Mouse (Mus musculus): ENCODE measurements around the gene Uqcc1.
A peak's percentile ranks its signal among the peaks of the same experiment; 100 is the strongest.

The Uqcc1 gene

DNA sequence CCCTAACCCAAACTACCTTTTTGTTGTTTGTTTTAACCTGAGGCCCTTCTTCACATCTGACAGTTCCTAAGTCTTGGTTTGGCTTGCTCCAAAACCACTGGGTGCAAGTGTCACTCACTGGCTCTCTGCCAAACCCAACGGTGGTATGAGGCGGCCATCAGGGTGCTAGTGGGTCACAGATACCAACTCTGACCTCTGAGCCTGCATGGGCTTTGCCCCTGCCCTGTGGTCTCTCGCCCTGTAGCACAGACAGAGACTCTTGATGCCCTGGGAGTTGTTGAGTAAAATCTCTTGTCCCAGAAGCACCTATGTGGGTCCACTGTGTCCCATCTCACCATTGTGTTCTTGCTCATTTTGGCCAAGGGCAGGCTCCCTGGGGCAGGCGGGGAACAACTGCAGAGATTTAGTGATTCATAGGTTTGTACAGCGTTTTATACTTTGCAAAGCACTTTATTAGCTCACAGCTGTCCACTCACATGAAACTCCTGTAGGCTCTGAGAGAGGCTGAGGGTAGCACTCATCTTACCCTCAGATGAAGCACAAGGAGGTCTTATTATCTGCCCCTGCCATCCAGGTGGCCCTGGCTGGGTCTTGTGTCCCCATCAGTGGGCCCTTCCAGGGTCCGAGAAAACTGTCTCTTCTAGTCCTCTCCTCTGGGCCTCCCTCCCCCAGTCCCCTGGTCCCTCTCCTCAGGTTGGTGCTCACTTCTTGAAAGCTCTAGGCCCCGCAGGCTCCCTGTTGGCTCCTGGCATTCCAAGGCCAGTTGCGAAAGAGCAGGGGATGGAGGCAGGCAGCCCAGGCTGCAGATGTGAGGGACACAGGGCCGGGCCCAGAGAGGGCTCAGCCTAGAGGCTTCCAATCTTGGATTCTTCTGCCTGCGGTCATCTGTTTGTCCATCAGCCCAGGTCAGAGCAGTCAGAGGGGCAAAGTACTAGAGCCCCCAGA, 112.5 kb downstream of the Uqcc1 start:
- DNase-seq (ENCODE audit: low read depth, low spot score) = no peak

DNA sequence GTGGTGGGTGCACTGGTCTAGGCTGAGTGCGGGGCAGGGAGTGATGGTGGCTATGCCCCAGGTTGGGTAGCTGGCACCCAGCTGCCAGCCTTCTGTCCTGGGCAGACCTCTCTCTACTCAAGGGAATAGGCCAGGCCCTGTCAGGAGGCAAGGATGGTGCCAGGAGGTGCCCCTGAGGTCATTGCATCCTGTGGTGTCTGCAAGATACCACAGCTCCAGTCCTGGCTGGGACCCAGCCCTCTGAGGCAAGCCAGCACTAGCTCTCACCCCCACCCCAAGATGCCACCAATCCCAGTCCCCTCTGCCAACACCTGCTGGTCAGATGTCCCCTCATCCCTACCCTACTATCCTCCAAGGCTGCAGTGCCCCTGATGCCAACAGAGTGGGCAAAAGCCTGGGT, 113.9 kb downstream of the Uqcc1 start:
- no peak for DNase-seq (ENCODE audit: low read depth, low spot score)

DNA sequence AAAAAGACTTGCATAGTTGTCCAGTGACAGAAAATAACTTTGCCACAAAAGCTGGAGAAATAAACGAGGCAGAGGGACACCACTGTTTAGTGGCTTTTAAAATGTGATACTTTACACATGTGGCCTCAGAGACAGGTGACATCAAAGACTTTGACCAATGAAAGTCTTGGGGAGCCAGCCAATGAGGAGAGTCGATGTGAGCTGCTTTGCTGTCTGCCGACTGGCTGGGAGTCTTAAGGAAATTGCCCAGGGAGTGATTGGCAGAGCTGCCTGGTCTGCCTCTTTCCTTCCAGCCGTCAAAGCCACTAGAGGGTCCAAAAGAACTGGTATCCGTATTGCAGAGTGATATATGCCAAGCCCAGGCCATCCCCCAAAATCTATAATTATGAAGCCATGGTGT, 115.3 kb downstream of the Uqcc1 start:
- DNase-seq (ENCODE audit: low read depth, low spot score) = no peak

DNA sequence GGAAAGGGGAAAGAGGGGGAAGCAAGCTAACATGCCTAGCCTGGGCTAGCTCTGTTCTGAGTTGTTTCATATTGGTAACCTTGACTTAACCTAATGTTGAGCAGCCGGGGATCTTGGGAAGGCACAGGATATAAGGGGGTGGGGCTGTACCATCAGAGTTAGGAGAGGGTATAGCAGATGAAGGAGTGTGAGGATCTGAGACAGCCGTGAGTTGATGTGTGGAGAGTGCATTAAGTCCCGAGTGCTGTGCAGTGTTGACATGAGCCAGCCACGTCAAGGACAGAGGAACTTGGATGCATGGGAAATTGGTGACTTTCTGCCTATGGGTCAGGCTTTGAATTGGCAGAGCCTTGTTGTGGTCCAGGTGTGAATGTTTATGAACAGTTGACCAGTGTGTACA, 117.5 kb downstream of the Uqcc1 start:
- no peak for DNase-seq (ENCODE audit: low read depth, low spot score)

DNA sequence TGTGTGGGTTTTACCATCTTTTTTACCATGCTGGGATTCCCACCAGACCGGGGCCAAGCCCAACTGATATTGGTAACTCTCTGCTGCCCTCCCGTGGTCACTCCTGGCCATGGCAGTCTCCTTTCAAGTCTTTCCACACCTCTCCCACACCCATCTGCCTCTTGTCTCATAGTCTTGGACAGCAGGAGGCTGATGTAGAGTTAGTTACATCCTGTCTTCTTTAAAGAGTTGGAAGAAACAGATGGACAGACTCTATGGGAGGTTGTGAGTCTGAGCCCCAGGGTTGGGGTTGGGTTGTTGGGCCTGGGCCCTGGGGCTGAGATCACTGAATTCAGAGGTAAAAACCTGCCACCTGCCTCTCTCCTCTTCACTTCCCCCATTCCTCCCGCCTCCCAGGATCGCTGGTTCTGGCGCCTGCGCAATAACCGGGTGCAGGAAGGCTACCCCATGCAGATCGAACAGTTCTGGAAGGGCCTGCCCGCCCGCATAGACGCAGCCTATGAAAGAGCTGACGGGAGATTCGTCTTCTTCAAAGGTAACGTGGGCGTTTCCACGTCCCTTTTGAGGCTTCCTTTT, 118.2 kb downstream of the Uqcc1 start:
- peak; percentile 94 for DNase-seq (ENCODE audit: low read depth, low spot score)

DNA sequence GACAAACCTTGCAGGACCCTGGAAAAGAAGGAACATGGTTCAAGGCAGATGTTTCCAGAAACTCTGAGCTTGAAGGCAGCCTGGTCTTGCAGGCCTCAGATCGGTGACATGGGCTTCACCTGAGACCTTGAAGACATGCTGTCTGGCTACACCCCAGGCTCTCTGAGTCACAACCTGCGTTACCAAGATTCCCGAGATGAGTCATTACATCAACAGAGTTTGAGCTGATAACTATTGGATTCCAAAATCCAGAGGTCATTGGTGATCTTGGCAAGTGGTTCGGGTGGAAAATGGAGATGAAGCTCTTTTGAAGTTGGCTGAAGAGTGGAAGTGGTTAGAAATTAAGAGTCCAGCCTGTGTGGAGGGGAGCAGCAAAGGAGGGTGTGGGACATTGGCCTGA, 120.5 kb downstream of the Uqcc1 start:
- no peak for DNase-seq (ENCODE audit: low read depth, low spot score)

DNA sequence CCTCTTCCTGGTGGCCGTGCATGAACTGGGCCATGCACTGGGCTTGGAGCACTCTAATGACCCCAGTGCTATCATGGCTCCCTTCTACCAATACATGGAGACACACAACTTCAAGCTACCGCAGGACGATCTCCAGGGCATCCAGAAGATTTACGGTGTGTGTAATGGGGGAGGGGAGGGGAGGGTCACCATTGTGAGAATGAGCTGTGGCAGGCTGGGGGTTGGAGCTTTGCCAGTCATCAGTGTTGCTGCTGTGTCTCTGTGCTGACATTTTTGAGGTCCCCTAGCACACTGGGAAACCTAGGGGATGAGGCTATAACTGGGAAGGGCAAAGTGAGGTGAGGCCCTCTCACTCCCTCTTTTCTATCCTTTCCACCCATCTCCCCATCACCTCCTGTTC, 122.7 kb downstream of the Uqcc1 start:
- no peak for DNase-seq (ENCODE audit: low read depth, low spot score)

DNA sequence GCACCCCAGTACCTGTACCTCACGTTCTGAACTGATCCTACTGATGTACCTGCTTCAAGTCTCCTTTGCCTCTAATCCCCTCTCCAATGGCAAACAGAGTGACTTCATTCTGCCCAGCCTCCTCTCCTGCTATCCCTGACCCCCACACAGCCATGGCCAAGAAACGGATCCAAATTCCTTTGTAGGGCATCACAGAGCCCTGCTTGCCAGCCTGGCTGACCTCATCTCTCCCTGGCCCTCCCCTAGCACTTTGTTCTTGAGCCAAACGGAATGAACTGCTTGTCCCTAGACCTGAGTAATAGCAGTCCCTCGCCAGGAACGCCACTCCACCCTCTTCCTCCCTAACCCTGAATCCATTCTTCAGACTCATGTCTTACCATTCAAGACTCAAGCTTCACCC, 123.6 kb downstream of the Uqcc1 start:
- no peak for DNase-seq (ENCODE audit: low read depth, low spot score)

DNA sequence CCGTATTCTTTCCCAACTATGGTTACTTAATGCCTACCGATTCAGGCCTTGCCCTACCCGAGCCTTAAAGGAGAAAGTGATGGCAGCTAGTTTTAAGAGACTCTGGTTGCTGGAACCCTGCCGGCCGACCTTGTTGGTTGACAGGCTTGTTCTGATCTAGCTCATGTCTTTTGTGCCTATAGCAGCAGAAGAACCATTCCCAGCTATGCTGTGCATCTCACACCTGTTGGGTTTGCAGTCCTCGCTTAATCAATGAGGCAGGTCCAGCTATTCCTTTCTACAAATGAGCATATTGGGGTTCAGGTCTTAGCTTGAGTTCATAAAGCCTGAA, 124.2 kb downstream of the Uqcc1 start:
- DNase-seq (ENCODE audit: low read depth, low spot score) = no peak

DNA sequence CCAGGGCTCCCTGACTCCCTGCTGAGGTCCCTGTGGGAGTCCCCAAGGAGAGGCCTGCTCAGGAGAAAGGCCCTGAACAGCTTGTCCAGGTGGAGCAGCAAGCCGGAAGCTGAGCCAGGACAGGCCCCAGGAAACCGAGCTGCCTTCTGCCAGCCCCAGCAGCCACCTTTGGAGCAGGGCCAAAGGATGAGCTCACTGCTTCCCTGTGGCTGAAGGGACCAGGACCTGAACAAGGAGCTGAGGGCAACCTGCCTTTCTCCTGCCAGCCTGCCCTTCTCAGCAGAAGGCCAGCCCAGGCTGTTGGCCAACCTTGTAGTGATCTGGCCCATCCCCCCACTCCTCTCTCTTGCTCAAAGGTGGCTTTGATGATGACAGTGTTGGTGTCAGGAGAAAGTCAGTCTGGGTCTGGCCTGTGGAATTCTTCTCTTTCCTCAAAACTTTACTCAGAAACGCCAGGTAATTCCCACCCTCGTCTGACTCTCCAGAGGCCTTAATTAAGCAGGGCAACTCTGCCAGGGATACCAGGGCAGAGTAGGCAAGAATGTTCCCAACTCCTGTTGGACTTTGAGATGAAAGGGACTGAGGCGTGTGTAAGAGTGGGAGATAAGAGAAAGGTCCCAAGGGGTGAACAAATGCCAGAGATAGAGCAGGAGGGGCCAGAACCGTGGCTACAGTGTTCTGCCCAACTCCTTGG, 124.7 kb downstream of the Uqcc1 start:
- DNase-seq (ENCODE audit: low read depth, low spot score) = no peak

DNA sequence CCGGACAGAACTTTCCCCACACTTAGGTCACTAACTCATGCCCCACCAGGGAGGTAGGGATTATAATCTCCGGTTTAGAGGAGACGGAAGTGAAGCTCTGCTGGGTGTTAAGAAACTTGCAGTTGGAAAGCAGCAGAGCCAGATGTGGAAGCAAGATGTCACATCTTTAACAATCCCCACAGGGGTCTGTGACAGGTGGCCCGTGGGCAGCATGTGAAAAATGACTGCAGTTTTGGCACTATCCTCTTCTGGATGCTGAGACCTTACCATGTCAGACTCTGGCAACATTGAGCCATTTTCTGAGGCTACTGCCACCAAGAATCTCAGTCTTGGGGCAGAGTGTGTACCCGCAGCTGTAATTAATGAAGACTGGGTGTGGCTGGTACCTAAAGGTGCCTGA, 126.1 kb downstream of the Uqcc1 start:
- DNase-seq (ENCODE audit: low read depth, low spot score) = no peak

DNA sequence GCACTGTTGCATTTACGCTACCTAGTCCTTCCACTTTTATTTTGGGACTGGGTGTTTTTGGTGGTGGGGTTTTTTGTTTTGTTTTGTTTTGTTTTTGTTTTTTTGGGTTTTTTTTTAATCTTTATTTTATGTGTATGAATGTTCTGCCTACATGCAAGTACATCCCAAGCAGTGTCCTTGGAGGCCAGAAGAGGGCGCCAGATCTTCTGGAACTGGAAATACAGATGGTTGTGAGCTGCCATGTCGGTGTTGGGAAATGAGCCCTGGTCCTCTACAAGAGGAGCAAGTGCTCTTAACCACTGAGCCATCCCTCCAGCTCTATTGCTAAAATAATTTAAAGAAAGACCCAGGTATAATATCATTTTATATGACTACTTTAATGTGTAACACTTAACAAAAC, 127.3 kb downstream of the Uqcc1 start:
- peak; percentile 80 for DNase-seq (ENCODE audit: low read depth, low spot score)

DNA sequence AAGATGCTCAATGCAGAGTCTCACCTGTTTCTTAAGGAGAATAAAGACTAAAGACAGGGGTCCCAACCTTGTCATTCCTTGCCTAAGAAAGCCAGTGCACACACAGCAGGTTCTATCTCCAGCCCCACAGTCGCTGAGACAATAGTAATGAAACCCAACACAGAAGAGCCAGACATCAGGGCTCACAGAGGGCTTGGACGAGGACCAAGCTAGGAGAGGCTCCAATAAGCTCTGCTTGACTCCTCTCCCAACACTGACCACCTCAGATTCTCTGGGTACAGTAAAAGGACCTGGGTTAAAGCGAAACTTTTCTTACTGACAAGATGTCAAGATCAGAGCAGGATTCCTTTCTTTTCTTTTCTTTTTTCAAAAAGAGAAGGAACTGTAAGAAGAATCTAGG, 131.5 kb downstream of the Uqcc1 start:
- DNase-seq (ENCODE audit: low read depth, low spot score) = no peak

Measured in R1 (cell line).